Mouse (Mus musculus) kidney, adult 18-20 months (tissue): ENCODE measurements around the gene Amz2.
A peak's percentile ranks its signal among the peaks of the same experiment; 100 is the strongest.
"Not testable (repeated sequence)": the region's sequence is repeated elsewhere in the genome, so short reads cannot be mapped to it uniquely, and the experiment has no call there.

Source experiments
- DNase-seq: peaks from one replicate; pipeline ENCODE4 v3.0.0; 2021

The Amz2 gene

GRCm38 (mm10) chr11:109472171-109472691 lies 46.5 kb downstream of the Amz2 start:
- DNase-seq, result peak; percentile 49

DNA sequence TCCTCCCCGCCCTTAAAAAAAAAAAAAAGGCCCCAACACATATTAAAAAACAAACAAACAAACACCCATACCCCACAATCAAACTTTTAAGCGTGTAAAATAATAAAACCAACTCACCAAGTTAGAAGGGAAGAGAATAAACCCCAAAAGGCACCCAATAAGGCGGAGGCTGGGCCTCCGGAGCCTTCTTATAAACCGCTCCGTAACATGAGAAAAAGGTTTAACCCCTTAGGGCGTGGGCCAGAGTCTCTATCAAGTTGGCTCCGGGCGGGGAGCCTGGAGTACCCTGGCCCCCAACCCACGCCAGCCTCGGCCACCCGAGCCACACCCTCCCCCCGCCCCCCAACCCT lies 47.0 kb downstream of the Amz2 start:
- DNase-seq, result no peak

- DNase-seq, result peak; percentile 76
Measured at GRCm38 (mm10) chr11:109473171-109474085, 47.7 kb downstream of the Amz2 start, which contains the start of the genes Arsg and Slc16a6. Gene Arsg (plus strand): TSS chr11:109473374. Gene Slc16a6 (minus strand): TSS chr11:109473598.

DNA sequence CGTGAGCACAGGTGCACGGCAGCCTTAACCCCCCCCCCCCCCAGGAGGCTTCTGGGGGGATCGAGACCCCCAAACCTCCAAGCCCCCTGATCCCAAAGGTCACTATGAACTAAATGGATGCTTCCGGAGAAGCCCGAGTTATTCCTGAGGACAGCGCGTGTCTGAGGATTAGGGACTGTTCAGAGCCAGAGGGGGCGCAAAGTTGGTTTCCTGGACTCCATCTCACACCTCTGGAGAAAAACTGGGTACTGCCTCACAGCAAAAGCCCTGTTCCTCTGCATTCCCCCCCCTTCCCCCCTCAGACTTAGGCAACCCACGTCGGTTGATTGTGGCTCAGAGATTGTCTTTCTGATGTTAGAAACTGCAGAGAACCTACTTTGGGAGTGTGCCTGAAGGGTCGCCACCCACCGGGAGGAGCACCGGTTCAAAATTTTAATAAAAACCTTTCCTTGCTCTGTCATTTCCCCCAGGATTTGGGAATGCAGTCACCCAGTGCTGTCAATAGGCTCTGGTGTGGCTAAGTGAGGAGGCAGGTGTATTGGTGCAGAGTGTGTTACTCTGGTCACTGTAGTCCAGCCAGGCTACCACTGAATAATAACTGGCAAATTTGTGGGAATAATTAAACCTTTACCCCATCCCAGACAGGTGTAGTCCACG lies 48.5 kb downstream of the Amz2 start:
- no peak for DNase-seq

- DNase-seq, result no peak
Measured at GRCm38 (mm10) chr11:109474836-109475235, 49.1 kb downstream of the Amz2 start.

DNA sequence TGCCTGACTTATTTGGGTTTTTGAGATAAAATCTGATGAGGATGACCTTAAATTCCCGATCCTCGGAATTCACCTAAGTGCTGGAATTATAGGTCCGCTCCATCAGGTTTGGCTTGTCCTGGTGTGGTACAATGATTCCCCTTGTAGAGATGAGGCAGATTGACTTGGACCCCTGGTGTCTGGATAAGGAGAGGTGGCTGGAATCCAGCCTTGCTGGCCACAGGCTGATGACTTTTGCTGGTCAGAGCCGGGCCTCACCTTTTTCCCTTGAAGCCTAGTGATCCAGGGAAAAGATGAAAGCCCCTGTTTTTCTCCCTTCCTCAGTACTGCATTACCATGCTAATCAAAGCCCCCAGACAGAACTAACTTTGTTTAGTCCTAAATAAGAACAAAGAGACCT lies 50.0 kb downstream of the Amz2 start:
- DNase-seq, result no peak

DNA sequence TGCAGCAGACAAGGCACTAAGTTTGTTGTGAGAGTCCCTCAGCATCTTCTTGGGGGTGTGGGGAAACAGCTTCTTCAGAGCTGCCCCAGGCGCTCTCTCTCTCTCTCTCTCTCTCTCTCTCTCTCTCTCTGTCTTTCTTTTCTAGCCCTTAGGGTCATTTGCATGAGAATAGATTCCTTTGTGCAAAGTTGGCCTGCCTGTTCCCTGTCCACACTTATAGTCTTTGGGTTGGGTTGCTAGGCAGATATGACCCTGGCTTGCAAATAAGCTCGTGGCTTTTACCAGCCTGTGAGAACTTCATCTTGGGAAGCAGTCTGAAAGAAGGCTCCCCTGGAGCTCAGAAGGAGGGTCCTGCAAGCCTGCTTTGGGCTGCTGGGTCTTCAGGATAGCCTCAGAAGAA lies 50.5 kb downstream of the Amz2 start:
- no peak for DNase-seq

DNA sequence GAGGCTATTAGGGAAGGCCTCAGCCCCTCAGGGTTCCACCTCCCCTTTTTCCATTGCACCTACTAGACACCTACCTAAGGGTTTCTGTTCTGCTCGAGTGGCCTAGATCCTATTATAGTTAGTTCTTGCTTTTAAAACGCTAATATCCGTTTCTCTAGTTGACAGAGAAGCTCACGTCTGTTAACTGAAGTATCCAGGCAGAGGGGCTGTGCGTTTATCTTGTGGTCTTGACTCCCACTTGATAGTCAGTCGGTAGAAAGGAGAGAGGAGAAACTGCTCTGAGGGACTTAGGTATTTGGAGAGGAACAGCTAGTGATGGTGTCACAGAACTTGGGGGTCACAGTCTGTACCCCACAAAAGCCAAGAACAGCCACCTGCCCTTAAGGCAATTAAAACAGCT lies 50.9 kb downstream of the Amz2 start:
- no peak for DNase-seq

DNA sequence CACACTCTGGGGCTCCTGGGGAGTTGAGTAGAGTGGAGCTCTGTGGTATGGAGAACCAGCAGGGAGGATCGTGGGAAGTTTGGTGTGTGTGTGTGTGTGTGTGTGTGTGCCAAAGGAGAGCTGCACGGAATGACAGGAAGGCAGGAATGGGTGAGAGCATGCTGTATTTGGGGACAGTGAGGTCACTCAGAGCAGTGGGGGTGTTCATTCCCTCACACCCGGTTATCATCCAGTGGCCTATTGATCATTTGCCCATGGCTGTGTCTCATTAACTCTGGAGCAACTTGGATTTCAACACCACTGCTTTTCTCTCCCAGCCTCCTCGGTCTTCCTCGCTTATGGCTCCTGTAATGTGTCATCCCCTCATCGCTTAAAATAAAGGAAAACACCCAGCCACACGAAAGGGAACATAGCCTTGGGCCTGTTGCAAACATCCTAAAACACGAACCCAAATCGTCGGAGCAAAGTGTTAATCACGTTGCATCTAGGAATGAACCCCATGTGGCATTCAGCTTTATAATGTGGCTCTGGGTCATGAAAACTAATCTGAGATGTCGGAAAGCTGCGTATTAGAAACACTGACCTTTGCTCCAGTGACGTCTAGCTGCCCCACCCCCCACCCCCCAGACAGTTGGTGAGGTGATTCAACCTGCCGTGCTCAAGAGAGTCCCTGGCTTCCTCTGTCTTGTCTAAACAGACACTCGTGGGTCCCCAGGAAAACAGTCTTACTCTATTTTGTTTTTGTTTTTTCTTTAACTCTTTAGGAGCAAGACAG lies 52.0 kb downstream of the Amz2 start:
- DNase-seq, result no peak

GRCm38 (mm10) chr11:109479575-109480285 lies 54.0 kb downstream of the Amz2 start:
- DNase-seq, result no peak

GRCm38 (mm10) chr11:109480440-109480839 lies 54.7 kb downstream of the Amz2 start:
- no peak for DNase-seq

DNA sequence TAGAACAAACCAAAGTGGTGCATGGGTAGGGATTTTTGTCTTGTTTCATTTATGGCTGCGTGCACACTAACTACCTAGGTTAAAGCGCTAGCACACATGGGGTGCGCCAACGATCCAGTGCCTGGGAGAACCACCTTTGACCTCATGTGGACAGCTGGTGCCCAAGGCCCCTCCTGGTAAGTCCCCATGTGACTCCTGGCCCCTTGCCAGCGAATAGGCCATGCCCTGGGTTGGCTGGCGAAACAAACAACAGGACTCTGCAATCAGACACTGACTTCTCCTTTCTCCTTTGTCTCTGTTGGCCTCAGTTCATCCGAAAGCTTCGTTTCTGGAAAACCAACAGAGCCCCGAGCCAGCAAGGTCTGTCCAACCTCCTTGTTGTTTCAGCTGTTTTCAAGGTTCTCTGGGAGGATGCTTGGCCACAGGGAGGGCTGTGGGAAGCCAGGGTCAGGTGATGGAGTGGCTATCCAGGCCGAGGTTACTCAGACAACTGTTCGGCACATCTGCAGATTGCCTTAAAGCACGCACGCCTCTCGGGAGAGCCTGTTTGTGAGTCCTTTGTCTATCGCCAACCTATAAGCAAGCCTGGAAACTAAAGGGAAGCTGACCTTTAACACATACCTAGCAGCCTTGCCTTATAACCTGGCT lies 59.8 kb downstream of the Amz2 start:
- DNase-seq, result peak; percentile 85

DNA sequence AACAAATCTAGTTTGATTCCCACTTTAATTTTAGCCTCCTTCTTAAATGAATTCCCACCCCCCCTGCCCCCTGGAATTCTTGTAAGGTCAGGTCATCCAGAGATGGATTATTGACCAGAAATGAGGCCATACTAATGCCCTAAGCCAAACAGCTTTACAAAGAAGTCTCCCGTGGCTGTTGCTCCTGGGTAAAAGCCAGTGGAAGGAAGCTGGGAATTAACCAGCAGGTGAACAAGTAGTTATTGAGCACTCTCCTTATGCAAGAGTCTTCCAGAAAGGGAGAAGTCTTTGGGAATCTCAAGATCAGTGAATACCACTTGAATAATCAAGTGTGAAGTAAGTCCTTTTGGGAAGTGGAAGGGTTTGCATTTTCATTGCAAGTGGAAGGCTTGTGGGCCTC lies 61.4 kb downstream of the Amz2 start:
- no peak for DNase-seq

GRCm38 (mm10) chr11:109487991-109488684 lies 62.4 kb downstream of the Amz2 start:
- no peak for DNase-seq

GRCm38 (mm10) chr11:109489763-109490162 lies 64.0 kb downstream of the Amz2 start:
- no peak for DNase-seq

DNA sequence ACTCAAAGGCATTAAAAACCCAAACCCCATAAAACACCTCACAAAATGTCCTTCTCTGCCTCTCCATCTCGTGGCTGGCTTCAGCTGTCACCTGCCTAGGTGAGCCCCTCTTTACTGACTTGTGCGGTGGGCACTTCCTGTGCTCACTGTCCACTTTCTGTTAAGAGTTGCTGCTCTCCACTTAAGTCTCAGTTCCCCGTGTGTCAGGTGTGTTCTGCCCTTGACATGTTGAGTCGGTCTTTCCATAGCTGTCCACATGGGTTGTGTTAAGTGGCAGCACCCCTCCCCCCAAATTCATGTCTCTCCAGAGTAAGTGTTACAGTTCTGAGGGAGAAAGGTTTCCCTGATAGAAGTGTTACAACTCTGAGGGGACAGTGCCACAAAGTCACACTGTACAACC lies 66.1 kb downstream of the Amz2 start:
- DNase-seq, result no peak

- DNase-seq, result not testable (repeated sequence)
Measured at GRCm38 (mm10) chr11:109492847-109493464, 67.2 kb downstream of the Amz2 start.

DNA sequence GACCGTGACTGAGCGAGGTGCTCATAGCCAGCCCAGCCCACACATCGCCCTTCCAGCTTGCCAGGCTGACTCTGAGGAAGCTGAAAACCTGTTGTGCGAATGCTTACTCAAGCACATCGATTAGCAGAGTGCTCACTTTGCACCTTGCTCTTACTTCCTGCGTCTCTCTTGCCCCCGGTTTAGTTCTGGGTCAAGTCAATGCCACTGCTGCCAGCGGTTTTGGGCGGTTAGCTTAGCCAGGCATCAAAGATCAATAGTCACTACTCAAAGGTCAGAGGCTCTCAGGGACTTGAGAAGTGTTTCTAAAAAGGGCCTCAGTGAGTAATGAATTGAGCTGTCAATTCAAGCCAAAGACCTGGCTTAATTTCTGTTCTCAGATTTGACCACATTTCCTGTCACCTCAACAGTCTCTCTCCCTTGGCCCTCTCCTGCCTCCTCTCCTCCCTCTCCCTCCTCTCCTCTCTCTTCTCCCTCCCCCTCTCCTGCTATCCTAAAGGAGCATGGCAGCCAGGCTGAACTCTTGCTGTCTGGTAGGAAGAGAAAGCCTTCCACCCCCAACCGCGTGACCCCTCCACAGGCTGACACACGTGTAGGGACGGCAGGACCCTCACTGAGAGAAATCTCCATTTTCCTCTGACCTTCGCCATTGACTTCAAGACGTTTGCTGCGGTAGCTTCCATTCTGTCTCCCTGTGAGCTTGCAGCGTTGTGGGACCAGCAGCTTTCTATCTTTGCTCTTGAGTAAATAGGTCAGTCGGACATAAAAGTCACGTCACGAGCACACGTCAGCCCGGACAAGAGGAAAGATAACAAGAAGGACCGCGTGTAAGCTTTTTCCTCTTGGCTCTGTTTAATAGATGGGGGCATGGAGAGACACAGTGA lies 69.4 kb downstream of the Amz2 start:
- DNase-seq, result peak; percentile 64

DNA sequence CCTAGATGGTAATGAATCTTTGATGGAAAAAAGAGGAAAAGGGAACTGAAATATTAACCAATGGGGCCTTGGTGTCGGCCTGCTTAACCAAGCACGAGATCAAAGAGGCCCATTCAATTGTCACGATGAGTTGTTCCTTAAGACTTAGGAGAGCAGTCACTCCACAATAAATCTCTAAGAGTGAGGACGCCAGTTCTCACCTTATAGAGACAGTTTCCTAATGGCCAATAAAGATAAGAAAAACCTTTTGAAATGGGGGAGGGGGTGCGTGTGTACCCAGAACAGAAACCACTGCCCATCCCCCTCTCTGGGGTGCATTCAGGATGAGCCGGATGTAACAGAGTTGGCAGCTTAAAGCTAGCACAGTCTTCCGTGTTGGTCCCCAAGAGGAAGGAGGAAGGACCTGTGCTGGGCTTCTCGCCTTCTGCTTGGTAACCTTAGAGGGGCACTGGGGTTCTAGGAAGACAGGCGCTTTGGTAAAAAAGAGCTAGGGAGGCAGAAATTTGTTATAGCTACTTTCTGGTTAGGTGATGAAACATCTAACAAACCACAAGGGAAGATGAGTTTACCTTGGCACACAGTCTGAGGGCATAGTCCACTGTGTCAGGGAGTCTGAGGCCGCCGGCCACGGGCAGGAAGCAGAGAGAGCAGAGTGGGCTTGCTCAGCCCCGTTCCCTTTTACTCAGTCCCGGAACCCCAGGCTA lies 70.2 kb downstream of the Amz2 start:
- peak; percentile 53 for DNase-seq
